Mouse (Mus musculus) left cerebral cortex, postnatal 10 days (tissue): ENCODE data around the gene Lrp5. TPM values are rescaled to one million over a fixed set of nuclear protein-coding genes. Genes with fewer than 3 reads are reported as not detected.
"Not testable (repeated sequence)": the region's sequence is repeated elsewhere in the genome, so short reads cannot be mapped to it uniquely, and the experiment has no call there.

Experiments used
- DNase-seq, 2 experiments: peaks; one replicate each; pipeline ENCODE4 v3.0.0; 2021 to 2022; ENCODE audit warnings: low spot score in 2 of 2, mixed read lengths in 1 of 2; ENCODE audit errors: extremely low spot score in 1 of 2
- intact Hi-C: fragments of 180-260 bp; cut with DNase I; formaldehyde crosslinking; loops from one replicate; pipeline ENCODE4 v1.15.1; 2025
- total RNA-seq, 2 experiments: library from RNA; stranded (reverse); gene quantifications; 2 replicates each; pipeline ENCODE4 v1.2.3; 2021

The Lrp5 gene
- total RNA-seq, 2 experiments from 2014 or later = 10.1 TPM

GRCm38 (mm10) chr19:3631431-3631830 lies 54.9 kb downstream of the Lrp5 start:
- intact Hi-C loops = no loop called here
- no peak for DNase-seq

DNA sequence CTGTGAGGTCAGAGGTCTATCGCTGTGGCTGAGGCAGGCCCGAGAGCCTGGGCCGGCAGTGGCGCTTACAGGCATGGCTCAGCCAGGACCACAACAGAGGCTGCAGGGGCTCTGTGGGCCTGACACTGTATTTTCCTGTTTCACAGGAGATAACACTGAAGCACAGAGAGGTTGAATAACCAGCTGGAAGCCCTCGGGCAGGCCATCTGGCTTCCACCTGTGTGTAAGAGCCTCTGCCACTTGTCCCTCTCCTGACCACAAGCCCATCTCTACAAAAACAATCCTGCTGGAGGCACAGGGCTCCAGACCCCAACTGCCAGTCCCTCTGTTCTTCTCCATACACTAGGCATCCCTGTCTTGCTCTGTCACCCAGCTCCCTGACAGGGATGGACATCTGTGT lies 55.9 kb downstream of the Lrp5 start:
- no peak for DNase-seq
- intact Hi-C loops = no loop called here

GRCm38 (mm10) chr19:3630027-3630426 lies 56.3 kb downstream of the Lrp5 start:
- no peak for DNase-seq
- intact Hi-C loops = no loop called here

GRCm38 (mm10) chr19:3628223-3628622 lies 58.1 kb downstream of the Lrp5 start:
- no peak for DNase-seq
- intact Hi-C loops = no loop called here

- no peak for DNase-seq
- intact Hi-C loops = no loop called here
Observed at GRCm38 (mm10) chr19:3625111-3625510, 61.3 kb downstream of the Lrp5 start.

- intact Hi-C loops = loop anchor here (5.0 kb wide), 2 partner anchors 78 to 93 kb away; no protein-coding TSS in a partner anchor
- DNase-seq = no peak
Observed at GRCm38 (mm10) chr19:3623824-3624223, 62.5 kb downstream of the Lrp5 start.

- intact Hi-C loops = loop anchor here (5.0 kb wide), 2 partner anchors 79 to 94 kb away; no protein-coding TSS in a partner anchor
- DNase-seq = no peak
Observed at GRCm38 (mm10) chr19:3623294-3623693, 63.1 kb downstream of the Lrp5 start.

DNA sequence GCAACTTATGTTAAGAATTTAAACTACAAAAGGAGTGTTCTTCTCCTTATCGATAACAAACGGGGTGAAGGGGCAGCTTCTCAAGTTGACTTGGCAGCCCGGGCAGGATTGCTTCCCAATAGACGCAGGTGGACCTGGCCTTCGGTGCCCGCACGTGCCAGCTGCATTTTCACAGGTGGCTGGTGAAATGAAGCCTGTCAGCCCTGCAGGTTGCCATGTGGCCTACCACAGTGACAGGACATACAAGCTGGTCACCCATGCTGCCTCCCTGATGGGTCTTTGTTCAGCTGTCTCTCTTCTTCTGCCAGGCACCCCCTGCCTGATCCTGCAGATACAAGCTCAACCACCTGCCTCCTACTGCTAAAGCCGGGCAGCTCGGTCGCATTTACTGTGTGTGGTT lies 65.5 kb downstream of the Lrp5 start:
- intact Hi-C loops = loop anchor here (5.0 kb wide), 2 partner anchors 81 to 96 kb away; no protein-coding TSS in a partner anchor
- no peak for DNase-seq

GRCm38 (mm10) chr19:3619359-3619758 lies 67.0 kb downstream of the Lrp5 start:
- intact Hi-C loops = no loop called here
- DNase-seq = no peak

- intact Hi-C loops = no loop called here
Observed at GRCm38 (mm10) chr19:3613991-3614390, 72.4 kb downstream of the Lrp5 start.

GRCm38 (mm10) chr19:3612534-3613273 lies 73.7 kb downstream of the Lrp5 start:
- no peak for DNase-seq
- intact Hi-C loops = no loop called here

More at GRCm38 (mm10) chr19:3613991-3614390, 72.4 kb downstream of the Lrp5 start:
- no peak for DNase-seq

- no peak for DNase-seq
- intact Hi-C loops = no loop called here
Observed at GRCm38 (mm10) chr19:3611730-3612129, 74.6 kb downstream of the Lrp5 start.

GRCm38 (mm10) chr19:3610886-3611285 lies 75.5 kb downstream of the Lrp5 start:
- DNase-seq = no peak
- intact Hi-C loops = no loop called here

DNA sequence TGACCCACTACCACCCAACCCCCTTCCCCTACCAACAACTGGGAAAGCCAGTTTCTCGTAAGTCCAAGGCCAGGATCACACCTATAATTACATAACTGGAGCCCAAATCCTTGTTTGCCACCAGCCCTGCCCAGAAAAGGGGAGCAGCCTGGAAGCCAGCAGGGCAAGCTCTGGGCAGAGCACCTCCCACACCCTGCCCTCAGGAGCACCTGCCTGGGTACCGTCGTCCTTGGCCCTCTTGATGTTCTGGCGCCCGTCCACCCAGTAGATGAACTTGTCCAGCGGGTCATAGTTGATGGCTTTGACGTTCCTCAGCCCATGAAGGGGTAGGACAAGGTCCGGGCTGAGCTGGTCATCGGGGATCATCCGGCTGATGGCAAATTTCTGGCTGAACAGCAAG lies 76.5 kb downstream of the Lrp5 start:
- intact Hi-C loops = no loop called here
- DNase-seq = no peak

GRCm38 (mm10) chr19:3594316-3594715 lies 92.0 kb downstream of the Lrp5 start:
- intact Hi-C loops = no loop called here
- no peak for DNase-seq

DNA sequence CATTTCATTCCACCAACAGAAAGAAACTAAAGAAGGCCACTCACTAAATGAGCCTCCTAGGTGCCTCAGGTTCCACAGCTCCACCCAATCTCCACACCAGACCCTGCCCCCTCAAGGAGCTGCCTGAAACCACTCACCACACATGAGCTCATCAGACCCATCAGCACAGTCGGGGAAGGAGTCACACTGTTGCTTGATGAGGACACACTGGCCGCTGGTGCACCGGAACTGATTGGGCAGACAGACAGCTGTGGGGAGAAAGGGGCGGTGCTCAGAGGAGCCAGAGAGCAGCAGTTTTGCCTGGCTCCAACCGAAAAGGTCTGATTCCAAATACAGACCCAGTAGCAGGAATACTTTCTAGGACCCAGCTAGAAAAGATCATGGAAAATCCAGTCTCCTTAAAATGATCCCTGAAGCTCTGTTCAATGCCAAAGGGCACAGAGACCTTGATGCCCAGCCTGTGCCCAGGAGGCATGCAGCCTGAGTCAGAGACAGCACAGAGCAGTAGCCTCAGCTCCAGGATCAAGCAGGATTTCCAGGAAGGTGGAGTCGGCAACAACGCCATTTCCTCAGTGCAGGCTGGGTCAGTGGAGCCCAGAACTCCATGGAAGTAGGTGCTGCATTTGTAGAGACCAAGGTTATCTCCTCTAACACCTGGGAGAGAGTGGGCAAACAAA lies 92.8 kb downstream of the Lrp5 start:
- intact Hi-C loops = no loop called here
- DNase-seq = no peak

DNA sequence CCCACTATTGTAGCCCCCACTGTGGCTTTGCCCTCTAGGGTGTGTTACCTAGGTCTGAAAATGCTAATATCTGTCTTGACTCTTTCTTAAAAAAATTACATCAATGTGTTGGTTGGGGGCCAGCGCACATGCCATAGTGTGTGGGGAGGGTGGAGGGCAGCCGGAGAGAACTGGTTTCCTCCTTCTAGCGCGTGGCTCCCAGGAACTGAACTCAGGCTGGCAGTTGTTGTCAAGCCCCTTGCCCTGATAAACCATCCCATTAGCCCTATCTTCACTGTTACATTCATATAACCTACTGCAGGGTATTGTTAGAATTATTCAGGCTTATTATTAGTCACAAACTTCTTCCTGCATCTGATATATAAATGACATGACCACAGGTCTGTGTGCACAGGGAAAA lies 96.4 kb downstream of the Lrp5 start:
- intact Hi-C loops = no loop called here
- DNase-seq = no peak

DNA sequence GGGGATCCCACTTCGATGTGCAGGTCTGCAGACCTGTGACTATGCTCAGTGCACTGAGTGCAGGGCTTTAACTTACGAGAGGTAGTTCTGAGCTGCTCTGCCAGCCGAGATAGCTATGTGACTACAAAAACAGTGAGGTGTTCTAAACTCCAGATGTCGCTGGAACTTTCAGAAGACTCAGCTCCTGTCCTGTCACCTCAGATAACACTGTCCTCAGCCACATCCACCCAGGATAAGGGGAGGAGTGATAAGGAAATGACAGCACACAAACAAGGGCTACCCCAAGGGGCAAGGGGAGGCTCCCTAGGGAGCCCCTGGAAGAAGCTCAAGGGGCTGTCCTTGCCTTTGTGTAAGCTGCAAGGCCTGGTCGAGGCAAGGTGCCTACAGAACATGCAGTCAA lies 96.8 kb downstream of the Lrp5 start:
- intact Hi-C loops = no loop called here
- no peak for DNase-seq

- DNase-seq, intact Hi-C loops: not testable (repeated sequence)
Observed at GRCm38 (mm10) chr19:3587729-3588128, 98.6 kb downstream of the Lrp5 start.

DNA sequence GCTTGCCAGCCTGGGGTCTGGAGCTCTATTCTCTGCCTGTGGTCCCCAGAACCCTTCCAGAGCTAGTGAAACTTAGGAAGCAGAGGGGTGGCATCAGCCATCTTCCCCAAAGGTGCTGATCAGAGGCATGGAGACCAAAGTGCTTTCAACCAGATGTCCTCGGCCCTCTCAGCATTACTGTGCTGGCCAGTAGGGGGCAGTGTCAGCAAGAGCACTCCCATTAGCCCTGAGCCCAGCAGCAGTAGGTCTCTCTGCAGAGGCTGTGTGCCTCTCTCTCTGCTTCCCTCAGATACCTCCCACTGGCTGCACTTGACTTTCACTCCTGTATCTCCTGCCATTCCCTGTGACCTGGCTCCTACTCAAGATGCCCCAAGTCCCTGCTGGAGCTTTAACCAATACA lies 99.8 kb downstream of the Lrp5 start:
- intact Hi-C loops = no loop called here
- peak in 1 of 2 experiments; percentile 58 for DNase-seq
